Mouse (Mus musculus) spleen, postnatal 36 days (tissue): ENCODE measurements around the gene Rbm43.

ENCODE experiments used
- DNase-seq, 2 experiments: peaks; one replicate each; pipeline ENCODE4 v3.0.0; 2022; ENCODE audit warnings: low spot score in 2 of 2, mixed read lengths in 1 of 2

Gene Rbm43

DNA sequence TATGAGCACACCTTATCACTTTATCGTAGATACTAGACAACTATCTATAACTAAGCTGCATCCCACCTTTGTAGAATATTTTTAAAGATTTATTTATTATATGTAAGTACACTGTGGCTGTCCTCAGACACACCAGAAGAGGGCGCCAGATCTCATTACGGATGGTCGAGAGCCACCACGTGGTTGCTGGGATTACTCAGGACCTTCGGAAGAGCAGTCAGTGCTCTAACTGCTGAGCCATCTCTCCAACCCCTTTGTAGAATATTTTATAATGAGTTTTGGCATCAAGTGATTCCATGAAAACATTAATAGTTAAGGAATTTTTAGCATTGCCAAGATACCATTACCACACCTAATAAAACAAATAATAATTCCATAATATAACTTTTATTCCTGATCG is 20.4 kb downstream of the Rbm43 start:
- DNase-seq, result no peak

DNA sequence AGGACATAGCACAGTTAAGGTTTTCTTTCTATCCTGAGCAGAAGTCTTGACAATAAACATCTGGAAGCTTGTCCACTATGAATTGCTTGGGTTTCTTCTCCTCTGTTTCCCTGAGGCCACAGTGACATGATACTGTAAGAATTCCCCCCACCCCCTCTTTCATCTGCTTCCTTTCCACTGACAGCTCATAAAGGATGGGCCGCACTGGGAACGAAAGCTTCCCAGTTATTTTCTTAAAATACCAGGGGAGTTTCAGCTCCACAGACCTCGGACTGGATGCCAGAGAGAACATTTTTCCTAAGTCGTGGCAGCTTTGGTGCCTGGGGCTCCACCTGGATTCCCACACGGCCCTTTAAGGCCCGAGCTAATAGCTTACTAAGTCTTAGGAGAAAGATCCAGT is 22.2 kb downstream of the Rbm43 start:
- DNase-seq, result no peak

DNA sequence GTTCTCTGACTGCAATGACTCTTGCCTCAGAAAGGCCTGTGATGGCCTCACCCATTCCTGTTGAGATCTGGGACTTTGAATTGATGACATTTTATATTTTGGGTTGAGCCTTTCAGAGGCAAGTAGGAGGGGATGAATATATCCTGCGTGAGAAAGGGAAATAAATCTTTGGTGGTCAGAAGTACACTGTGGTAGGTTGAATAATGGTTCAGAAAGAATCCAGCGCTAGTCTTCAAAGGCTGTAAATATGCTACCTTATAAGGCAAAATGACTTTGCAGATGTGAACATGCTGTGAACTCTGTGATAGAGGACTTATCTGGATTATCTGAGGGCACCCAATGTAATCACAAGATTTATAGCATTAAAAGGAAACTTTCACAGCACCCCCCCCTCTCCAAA is 23.1 kb downstream of the Rbm43 start:
- DNase-seq, result no peak

DNA sequence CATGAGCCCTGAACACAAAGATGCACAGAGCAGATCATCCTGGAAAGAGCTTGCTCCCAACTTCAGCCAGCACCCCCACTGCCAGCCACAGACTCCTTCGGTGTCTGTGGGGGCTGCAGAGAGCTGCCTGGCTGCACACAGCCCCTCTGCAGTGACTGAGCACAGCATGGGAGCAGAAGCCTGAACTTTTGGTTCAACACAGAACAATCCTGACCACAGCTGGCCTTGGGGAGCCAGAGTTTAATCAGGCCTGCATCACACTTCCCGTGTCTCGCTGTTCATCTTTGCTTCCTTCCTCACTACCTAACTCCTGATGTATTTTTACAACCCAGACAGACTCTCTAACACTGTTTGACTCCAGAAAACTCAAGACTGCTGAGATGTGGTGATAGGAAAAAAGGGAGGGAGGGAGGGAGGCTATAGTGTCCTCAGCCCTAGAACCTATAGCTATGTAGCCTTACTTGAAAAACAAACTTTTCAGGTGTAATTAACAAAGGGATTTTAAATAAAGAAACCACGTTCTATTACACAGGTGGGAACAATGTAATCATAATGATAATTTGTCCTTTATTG is 27.3 kb downstream of the Rbm43 start:
- no peak for DNase-seq

DNA sequence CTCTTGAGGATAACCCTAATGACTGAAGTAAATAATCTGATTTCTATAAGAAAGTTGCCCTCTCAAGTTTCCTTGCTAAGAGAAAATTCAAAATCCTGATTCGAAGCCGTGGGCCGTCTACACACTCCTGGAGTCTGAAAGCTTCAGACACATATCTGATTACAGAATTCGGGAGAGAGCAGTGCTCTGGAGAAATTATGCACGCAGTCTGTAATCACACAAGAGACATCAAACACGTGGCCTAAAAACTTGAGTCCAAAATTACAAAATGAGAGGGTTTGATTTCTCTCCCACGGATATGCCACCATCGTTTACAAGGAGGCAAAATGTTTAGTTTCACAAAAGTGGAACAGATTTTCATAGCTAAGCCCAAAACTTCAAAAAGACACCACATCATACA is 29.3 kb downstream of the Rbm43 start:
- DNase-seq, result no peak

DNA sequence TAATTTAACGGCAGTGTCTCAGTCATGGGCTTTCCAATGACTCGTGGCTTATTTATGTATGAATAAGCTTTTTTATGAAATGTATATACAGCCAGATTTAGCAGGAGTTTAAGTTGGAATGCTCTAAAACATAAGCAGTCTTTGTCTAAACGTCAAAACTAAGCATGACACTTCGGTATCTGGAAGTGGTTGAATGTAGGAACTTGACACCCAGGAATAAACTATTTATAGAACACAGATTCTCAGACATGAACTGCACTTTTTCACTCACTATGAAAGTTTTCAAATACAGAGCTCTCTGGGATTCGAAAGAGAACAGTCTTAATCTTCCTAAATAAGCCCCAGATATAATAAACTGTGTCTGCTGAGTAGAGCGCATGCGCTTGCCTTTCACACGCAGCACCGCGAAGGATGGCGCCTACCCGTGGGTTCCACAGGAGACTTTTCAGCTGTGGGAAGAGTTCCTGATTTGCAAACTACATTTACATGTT is 42.5 kb downstream of the Rbm43 start:
- no peak for DNase-seq

DNA sequence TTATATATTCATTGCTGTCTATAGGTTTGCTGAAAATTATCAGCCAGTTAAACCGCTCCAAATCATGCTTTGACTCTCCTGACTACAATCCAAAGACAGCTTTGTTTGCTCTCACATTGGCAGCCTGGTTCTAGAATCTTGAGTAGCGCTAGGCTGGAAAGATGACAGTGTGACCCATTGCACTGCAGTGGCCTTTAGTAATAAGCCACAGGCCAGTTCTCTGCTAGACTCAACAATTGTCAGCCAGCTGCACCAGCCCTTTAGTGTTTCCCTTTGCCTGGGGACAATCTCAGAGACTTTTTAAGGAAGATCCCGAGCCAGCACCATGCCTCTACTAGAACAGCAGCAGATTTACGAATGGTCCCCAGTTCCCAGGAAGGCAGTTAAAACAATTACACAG is 44.0 kb downstream of the Rbm43 start:
- DNase-seq, result no peak

DNA sequence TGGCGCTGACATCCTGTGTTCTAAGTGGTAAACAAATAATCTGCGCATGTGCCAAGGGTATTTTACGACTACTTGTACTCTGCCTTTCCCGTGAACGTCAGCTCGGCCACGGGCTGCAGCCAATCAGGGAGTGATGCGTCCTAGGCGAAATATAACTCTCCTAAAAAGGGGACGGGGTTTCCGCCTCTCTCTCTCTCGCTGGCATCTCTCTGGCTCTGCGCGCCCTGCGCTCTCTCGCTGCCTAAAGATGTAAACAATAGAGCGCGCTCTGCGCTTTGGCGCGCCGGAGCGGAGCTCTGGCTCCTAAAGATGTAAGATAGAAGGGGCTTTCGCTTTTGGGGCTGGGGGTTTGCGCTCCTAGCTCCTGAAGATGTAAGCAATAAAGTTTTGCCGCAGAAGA is 44.8 kb downstream of the Rbm43 start:
- DNase-seq, result peak; percentile 11 to 29

DNA sequence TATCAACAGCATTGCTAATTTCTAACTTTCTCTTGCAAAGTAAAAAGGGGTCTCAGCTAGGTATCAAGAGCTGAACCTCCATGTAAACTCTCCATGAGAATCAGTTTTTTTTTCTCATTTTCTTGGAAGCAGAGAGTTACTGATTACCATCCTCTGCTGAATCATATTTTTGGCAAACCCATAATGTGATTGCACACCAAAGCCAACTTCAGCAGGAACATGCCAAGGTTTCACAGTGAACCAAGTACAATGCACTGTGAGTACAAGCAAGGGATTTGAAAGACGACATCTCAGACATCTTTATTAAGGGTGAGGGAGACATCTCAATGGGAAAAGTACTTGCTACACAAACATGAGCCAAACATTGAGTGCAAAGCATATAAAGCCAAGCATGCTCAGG is 54.8 kb downstream of the Rbm43 start:
- DNase-seq, result no peak
